8 mouse cellular contexts compared by ENCODE assay signal in the genomic region with DNA sequence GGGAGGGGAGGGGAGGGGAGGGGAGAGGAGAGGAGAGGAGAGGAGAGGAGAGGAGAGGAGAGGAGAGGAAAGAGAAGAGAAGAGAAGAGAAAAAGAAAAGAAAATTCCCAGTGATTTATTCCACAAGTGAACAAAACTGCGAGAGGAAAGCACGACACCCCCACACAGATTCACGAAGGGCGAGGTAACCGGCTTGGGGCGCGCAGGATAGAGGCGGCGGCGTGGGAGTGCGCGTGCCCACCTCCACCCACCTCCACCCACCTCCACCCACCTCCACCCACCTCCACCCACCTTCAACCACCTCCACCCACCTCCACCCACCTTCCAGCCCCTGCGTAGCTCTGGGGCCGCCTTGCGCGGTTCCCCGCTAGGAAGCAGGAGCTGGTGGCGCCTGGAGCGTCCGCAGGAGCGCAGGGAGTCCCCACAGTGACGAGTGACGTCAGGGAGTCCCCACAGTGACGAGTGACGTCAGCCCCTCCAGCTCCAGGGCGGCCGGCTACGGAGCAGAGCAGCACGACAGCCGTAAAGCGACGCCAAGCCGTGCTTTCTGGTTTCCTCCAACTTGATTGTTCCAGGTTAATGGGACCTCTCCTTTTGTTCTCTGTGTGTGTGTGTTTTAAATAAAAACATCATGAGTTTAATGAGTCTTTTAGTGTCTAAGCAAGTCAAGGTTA. TPM values are rescaled to one million over a fixed set of nuclear protein-coding genes. Genes with fewer than 3 reads are reported as not detected.
DNase-seq lines count a peak whose midpoint lies in the region; ATAC-seq and TF ChIP-seq lines count a peak whose summit lies in the region.

No protein-coding gene starts in this region.

- no peaks in the 10 kb centered on the region for H3K36me3 ChIP-seq in hindbrain, postnatal 0 days (ENCODE audit: insufficient read depth, low read length)

- H3K4me2 ChIP-seq in hindbrain, postnatal 0 days (ENCODE audit: low read depth, low read length) = peak overlapping the region; percentile 66

- H3K27ac ChIP-seq in hindbrain, postnatal 0 days = peak overlapping the region; percentile 54; the same call in 1 of the 2 replicates

- peak overlapping the region; percentile 45; the same call in 1 of the 2 replicates for H3K9ac ChIP-seq in hindbrain, postnatal 0 days (replicated peaks; ENCODE audit: low read length)

- no peaks in the 10 kb centered on the region for H3K27me3 ChIP-seq in hindbrain, postnatal 0 days (ENCODE audit: insufficient read depth, low read length)

- peak; percentile 97 for ATAC-seq in hindbrain, postnatal 0 days

- no peaks in the 10 kb centered on the region for H3K9me3 ChIP-seq in hindbrain, postnatal 0 days (ENCODE audit: low read length)

- H3K4me1 ChIP-seq in hindbrain, postnatal 0 days (ENCODE audit: insufficient read depth, low read length) = no peaks in the 10 kb centered on the region

- peak; percentile 86 for DNase-seq in adrenal gland, adult 2 months
- DNase-seq in embryo, embryonic 10 days (ENCODE audit: low spot score) = peak; percentile 97
- peak; percentile 39 to 62 for DNase-seq in gastrocnemius, adult 8-10 months (ENCODE audit: low spot score in 2 of 2)
- peak; percentile 96 for DNase-seq in hindbrain, postnatal 0 days (ENCODE audit: low spot score)
- DNase-seq in left cerebral cortex, adult 18-20 months (ENCODE audit: low spot score in 2 of 2) = peak; percentile 87 to 88
- DNase-seq in lung, postnatal 36 days = peak; percentile 92
- peak; percentile 95 for DNase-seq in retina, postnatal 1 day
- peak; percentile 64 to 73 for DNase-seq in urinary bladder, adult 18-20 months (ENCODE audit: low spot score in 2 of 2)

- peak overlapping the region; percentile 49 for H3K4me3 ChIP-seq in hindbrain, postnatal 0 days (ENCODE audit: low read length)

- WGBS in hindbrain, postnatal 0 days = 5% methylated on average over 31 of the region's 33 CpGs

- no peak for TF ChIP-seq CTCF in hindbrain, postnatal 0 days (IDR thresholded peaks at IDR 0.05; ENCODE audit: low read depth)

RNA-seq across cellular contexts. Expression of gene Ccl28, which starts 8.0 kb away (rescaled TPM):
- total RNA-seq in adrenal gland, adult 2 months (2021) = 1 to 10 TPM in 1 of 2 experiments, under 1 TPM in 1; 0.62 to 1.0 TPM
- polyA plus RNA-seq in adrenal gland, adult 2 months (2012; rRNA removed) = not detected in 2 replicates
- total RNA-seq in gastrocnemius, adult 8-10 months (2022) = under 1 TPM; 0.19 to 0.83 (median 0.48) TPM
- 2.2 and 2.4 TPM in 2 replicates for total RNA-seq in hindbrain, postnatal 0 days (2014; rRNA removed)
- 0.33 and 0.57 TPM in 2 replicates for polyA plus RNA-seq in hindbrain, postnatal 0 days (2015; fragmentation: Nextera tagmentation; extraction: Ambion mirVana)
- 1 to 10 TPM; 1.0 to 1.2 TPM for total RNA-seq in left cerebral cortex, adult 18-20 months (2021)

RNA-seq across cellular contexts. Expression of gene Hmgcs1, which starts 58.6 kb away (rescaled TPM):
- total RNA-seq in adrenal gland, adult 2 months (2021) = 100 to 1,000 TPM; 155 to 624 TPM
- 24.6 and 46.2 TPM in 2 replicates for polyA plus RNA-seq in adrenal gland, adult 2 months (2012; rRNA removed)
- total RNA-seq in gastrocnemius, adult 8-10 months (2022) = 10 to 100 TPM; 23.9 to 27.6 (median 25.4) TPM
- total RNA-seq in hindbrain, postnatal 0 days (2014; rRNA removed) = 230 and 254 TPM in 2 replicates
- polyA plus RNA-seq in hindbrain, postnatal 0 days (2015; fragmentation: Nextera tagmentation; extraction: Ambion mirVana) = 376 and 384 TPM in 2 replicates
- total RNA-seq in left cerebral cortex, adult 18-20 months (2021) = 100 to 1,000 TPM; 271 to 300 TPM

Comparison
In these comparisons a context has a peak if more than half of its experiments do, and no peak if none do; other contexts are left out.
1. Peak in every context shown above with its lines: DNase-seq, ATAC-seq, H3K4me3 ChIP-seq and H3K27ac ChIP-seq.